Mouse (Mus musculus) heart, embryonic 15.5 days (tissue): ENCODE data around the gene Naglu. TPM values are rescaled to one million over a fixed set of nuclear protein-coding genes. Genes with fewer than 3 reads are reported as not detected.
"Not testable (repeated sequence)": the region's sequence is repeated elsewhere in the genome, so short reads cannot be mapped to it uniquely, and the experiment has no call there.

Source experiments
- ATAC-seq: fragments of 200-750 bp; cut with Nextera tagmentation; replicated peaks from 2 replicates; pipeline ENCODE4 v1.8.0; 2017; ENCODE audit warnings: low read depth, moderate TSS enrichment; ENCODE audit not compliant: insufficient number of reproducible peaks, insufficient read depth, low FRiP score
- H3K27ac ChIP-seq: fragments of 300-500 bp; sonication (generic); 2 replicates; pipeline ENCODE4 v1.5.1; 2015; ENCODE audit warnings: mild to moderate bottlenecking, inconsistent platforms
- H3K27me3 ChIP-seq: fragments of 300-500 bp; sonication (generic); 2 replicates; pipeline ENCODE4 v1.6.1; 2015; ENCODE audit warnings: inconsistent platforms
- H3K36me3 ChIP-seq: fragments of 300-500 bp; sonication (generic); 2 replicates; pipeline ENCODE4 v1.6.1; 2015; ENCODE audit warnings: mild to moderate bottlenecking, inconsistent platforms
- H3K4me1 ChIP-seq: fragments of 300-500 bp; sonication (generic); replicated peaks from 2 replicates; pipeline ENCODE4 v1.6.1; 2015; ENCODE audit warnings: inconsistent platforms
- H3K4me2 ChIP-seq: fragments of 300-500 bp; sonication (generic); 2 replicates; pipeline ENCODE4 v1.6.1; 2015; ENCODE audit warnings: inconsistent platforms, mild to moderate bottlenecking, moderate library complexity
- H3K4me3 ChIP-seq: fragments of 300-500 bp; sonication (generic); 2 replicates; pipeline ENCODE4 v1.5.1; 2015; ENCODE audit warnings: mild to moderate bottlenecking, inconsistent platforms
- H3K9ac ChIP-seq: fragments of 300-500 bp; sonication (generic); 2 replicates; pipeline ENCODE4 v1.6.1; 2015; ENCODE audit warnings: mild to moderate bottlenecking, inconsistent platforms
- H3K9me3 ChIP-seq: fragments of 300-500 bp; sonication (generic); replicated peaks from 2 replicates; pipeline ENCODE4 v1.6.1; 2016; ENCODE audit warnings: inconsistent platforms
- WGBS: fragments of 180-500 bp; shearing (Covaris S2); methylation state at CpG from one replicate; pipeline ENCODE4 v1.1.7; 2015; ENCODE audit warnings: mixed read lengths; 5-methylcytosine and 5-hydroxymethylcytosine counted together
- polyA plus RNA-seq: library from polyadenylated mRNA; unstranded; fragments of >200 nt; fragmentation: Nextera tagmentation; extraction: Ambion mirVana; gene quantifications from 2 replicates; pipeline ENCODE4 v1.2.1, GENCODE M21; 2015

Gene Naglu
- polyA plus RNA-seq, 1 experiment from 2014 or later = 11.6 TPM

DNA sequence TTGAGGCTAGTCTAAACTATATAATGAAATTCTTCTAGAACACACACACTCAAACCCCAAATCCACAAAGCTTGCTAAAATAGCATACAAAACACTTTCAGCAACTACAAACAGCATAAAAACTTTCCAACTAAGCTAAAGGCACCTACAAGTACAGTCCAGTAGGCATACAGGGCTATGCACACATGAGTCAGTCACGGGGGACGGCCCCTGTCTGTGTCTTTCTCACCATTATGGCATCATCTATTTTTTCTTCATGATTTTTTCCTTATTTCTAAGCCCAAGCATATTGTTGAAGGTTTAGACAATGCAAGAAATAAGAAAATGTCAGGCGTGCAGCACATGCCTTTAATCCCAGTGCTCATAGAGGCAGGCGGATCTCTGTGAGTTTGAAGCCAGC is 41.4 kb downstream of the Naglu start:
- Histone ChIP-seq H3K9ac (no peak overlapping the region), H3K9me3 (no peaks in the 10 kb centered on the region), H3K4me3 (no peak overlapping the region), H3K27me3 (no peaks in the 10 kb centered on the region), H3K4me2 (no peak overlapping the region), H3K27ac (no peak overlapping the region), H3K36me3 (no peaks in the 10 kb centered on the region; the same call in 1 of the 2 replicates), H3K4me1 (peaks cover 7% of the 10 kb centered on the region; the same call in 1 of the 2 replicates)
- WGBS = 91% methylated on average over 4 of the region's 4 CpGs
- ATAC-seq = no peak

GRCm38 (mm10) chr11:101112186-101112585 is 42.4 kb downstream of the Naglu start:
- Histone ChIP-seq H3K27me3 (no peaks in the 10 kb centered on the region), H3K27ac (no peak overlapping the region), H3K36me3 (no peaks in the 10 kb centered on the region; the same call in 1 of the 2 replicates), H3K9ac (no peak overlapping the region), H3K4me2 (no peak overlapping the region), H3K4me3 (no peak overlapping the region), H3K4me1 (peaks cover 11% of the 10 kb centered on the region; the same call in 1 of the 2 replicates), H3K9me3 (no peaks in the 10 kb centered on the region)
- ATAC-seq = no peak
- 93% methylated on average over 3 of the region's 3 CpGs for WGBS

DNA sequence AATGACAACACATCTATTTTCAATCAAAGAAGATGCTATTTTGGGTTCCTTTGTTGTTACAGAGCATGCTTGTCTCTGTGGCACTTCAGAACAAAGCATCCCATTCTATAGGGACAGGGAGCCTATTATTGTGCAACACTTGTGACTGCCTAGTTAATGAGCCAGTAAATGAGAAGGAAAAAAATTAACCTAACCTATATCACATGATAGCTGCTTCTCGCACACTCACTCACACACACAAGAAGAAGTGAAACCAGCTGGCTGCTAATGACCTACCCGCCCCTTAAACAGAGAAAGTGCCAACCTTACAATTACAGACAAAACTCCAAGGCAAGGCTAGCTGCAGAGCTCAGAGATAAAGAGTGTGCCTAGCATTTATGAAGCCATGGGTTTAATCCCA is 45.8 kb downstream of the Naglu start:
- Histone ChIP-seq H3K36me3 (no peaks in the 10 kb centered on the region), H3K27ac (peak overlapping the region; percentile 11; the same call in 1 of the 2 replicates), H3K4me3 (no peak overlapping the region), H3K4me2 (no peak overlapping the region), H3K4me1 (peaks cover 29% of the 10 kb centered on the region), H3K9ac (no peak overlapping the region), H3K9me3 (no peaks in the 10 kb centered on the region), H3K27me3 (no peaks in the 10 kb centered on the region)
- ATAC-seq = no peak
- WGBS = 76% methylated on average over 2 of the region's 2 CpGs

DNA sequence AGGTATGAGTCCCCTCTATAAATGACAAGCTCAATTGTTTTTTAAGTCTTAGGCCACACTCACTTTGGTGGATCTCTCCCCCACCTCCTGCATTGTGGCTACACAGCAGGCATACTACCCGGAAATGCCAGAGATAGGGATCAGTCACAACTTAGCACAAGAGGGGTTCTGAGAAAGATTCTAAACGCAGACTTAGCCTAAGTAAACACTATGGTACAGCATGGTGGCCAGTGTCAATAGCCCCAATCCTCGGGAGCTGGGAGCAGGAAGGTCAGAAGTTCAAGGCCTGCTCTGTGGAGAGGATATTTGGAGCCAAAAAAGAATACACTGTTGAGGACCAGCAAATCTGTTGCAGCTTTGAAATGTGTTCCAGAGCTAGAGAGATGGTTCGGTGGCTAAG is 48.3 kb downstream of the Naglu start:
- Histone ChIP-seq H3K36me3 (peaks cover 9% of the 10 kb centered on the region), H3K27ac (peak overlapping the region; percentile 38; the same call in 1 of the 2 replicates), H3K4me3 (peak overlapping the region; percentile 78), H3K27me3 (no peaks in the 10 kb centered on the region), H3K4me1 (peaks cover 41% of the 10 kb centered on the region), H3K4me2 (peak overlapping the region; percentile 80), H3K9me3 (no peaks in the 10 kb centered on the region), H3K9ac (peak overlapping the region; percentile 93)
- WGBS = 24% methylated on average over 4 of the region's 4 CpGs
- no peak for ATAC-seq

DNA sequence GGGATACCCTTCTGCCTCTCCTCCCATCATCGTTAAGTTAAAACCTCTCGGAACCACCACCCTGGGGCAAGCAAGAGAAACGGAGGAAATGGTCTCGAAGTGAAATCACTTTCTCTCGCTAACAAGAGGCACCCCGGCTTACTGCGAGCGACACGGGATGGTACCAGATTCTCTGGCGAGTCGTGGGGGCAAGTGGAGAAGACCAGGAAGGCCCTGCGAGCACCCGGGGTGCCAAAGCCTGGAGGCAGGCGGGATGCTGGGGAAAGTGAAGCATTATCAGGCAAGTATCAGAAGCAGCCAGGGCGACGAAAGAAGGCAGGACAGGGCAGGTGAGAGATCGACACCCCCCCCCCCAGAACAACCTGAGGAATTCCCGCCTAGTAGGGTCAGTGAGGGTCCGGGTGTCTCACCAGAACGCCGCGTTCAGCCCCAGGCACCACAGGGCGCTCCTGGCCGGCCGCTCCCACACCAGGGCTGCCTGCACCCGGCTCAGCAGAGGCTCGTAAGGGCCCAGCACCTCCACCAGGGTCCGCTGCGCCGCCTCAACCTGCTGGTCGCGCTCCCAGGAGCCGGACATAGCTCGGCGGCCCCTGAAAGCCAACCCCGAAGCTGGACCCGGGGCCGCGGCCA is 49.4 kb downstream of the Naglu start:
- H3K27ac ChIP-seq = peak overlapping the region; percentile 85
- peaks cover 41% of the 10 kb centered on the region for H3K4me1 ChIP-seq
- H3K9me3 ChIP-seq = no peaks in the 10 kb centered on the region
- H3K27me3 ChIP-seq = no peaks in the 10 kb centered on the region
- H3K9ac ChIP-seq = peak overlapping the region; percentile 93
- peak; percentile 68; the same call in 1 of the 2 replicates for ATAC-seq
- peak overlapping the region; percentile 80 for H3K4me2 ChIP-seq
- H3K36me3 ChIP-seq = peaks cover 18% of the 10 kb centered on the region
- H3K4me3 ChIP-seq = peak overlapping the region; percentile 78
- under 1% methylated on average over 38 of the region's 39 CpGs for WGBS

GRCm38 (mm10) chr11:101119761-101120544 is 50.1 kb downstream of the Naglu start, which contains the start of the genes Retreg3 and Tubg1:
Gene Retreg3 (minus strand): TSS chr11:101119893.
Gene Tubg1 (plus strand): TSS chr11:101119938.
- Histone ChIP-seq H3K4me2 (peak within 1 kb of the TSS; percentile 84), H3K27me3 (no peaks in the 10 kb centered on the region), H3K4me1 (peaks cover 41% of the 10 kb centered on the region), H3K27ac (peak within 1 kb of the TSS; percentile 89), H3K9me3 (no peaks in the 10 kb centered on the region), H3K4me3 (peak within 1 kb of the TSS; percentile 78), H3K36me3 (peaks cover 18% of the 10 kb centered on the region), H3K9ac (peak within 1 kb of the TSS; percentile 93)
- ATAC-seq = peak; percentile 95
- under 1% methylated on average over 61 of the region's 61 CpGs for WGBS

DNA sequence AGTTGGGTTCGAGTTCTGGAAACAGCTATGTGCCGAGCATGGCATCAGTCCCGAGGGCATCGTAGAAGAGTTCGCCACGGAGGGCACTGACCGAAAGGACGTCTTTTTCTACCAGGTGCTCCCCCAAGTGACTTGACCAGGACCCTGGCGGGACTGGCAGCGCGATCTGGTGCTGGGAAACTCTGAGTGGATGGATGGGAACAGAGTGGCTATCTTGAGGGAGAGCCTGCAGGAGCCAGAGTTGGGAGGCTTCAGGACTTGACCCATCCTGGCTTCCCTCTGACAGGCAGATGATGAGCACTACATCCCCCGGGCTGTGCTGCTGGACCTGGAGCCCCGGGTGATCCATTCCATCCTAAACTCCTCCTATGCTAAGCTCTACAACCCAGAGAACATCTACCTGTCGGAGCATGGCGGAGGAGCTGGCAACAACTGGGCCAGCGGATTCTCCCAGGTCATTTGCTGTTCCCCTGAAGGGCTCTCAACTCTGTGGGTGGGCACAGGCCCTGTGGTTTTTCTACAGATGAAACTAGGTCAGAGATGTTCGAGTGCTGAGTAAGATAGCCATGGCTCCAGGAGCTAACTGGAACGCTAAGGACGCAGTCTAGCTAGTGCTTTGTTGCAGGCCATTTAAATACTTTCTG is 50.9 kb downstream of the Naglu start:
- Histone ChIP-seq H3K9ac (peak overlapping the region; percentile 71), H3K4me2 (peak overlapping the region; percentile 84), H3K9me3 (no peaks in the 10 kb centered on the region), H3K27ac (peak overlapping the region; percentile 89), H3K27me3 (no peaks in the 10 kb centered on the region), H3K36me3 (peaks cover 23% of the 10 kb centered on the region), H3K4me3 (peak overlapping the region; percentile 78), H3K4me1 (peaks cover 39% of the 10 kb centered on the region)
- 23% methylated on average over 19 of the region's 19 CpGs for WGBS
- no peak for ATAC-seq

GRCm38 (mm10) chr11:101124494-101124893 is 54.7 kb downstream of the Naglu start:
- not testable (repeated sequence) for ATAC-seq, H3K4me2 ChIP-seq, H3K9me3 ChIP-seq, H3K4me3 ChIP-seq, H3K9ac ChIP-seq, H3K27ac ChIP-seq, H3K27me3 ChIP-seq
- 90% methylated on average over 8 of the region's 8 CpGs for WGBS
- H3K36me3 ChIP-seq = peaks cover 35% of the 10 kb centered on the region
- H3K4me1 ChIP-seq = peaks cover 17% of the 10 kb centered on the region

- H3K27me3 ChIP-seq, H3K27ac ChIP-seq, H3K9me3 ChIP-seq, H3K4me2 ChIP-seq, H3K9ac ChIP-seq, H3K4me3 ChIP-seq, ATAC-seq: not testable (repeated sequence)
- H3K36me3 ChIP-seq = peaks cover 35% of the 10 kb centered on the region
- H3K4me1 ChIP-seq = peaks cover 18% of the 10 kb centered on the region
- WGBS = 94% methylated on average over 9 of the region's 9 CpGs
These were observed 55.2 kb downstream of the Naglu start for GRCm38 (mm10) chr11:101125008-101125407.

DNA sequence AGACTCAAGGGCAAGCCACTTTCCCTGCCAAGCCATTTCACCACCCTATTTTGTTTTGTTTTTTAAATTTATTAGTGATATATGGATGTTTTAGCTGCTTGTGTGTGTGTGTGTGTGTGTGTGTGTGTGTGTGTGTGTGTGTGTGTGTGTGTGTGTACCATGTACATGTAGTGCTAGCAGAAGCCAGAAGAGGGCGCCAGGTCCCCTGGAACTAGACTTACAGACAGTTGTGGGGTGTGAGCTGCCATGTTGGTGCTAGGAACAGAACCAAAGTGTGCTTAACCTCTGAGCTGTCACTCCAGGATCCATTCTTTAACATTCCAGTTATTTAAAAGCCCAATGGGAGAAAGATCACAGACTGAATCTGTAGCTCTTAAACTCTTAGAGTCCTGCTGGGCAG is 57.3 kb downstream of the Naglu start:
- Histone ChIP-seq H3K9me3 (no peaks in the 10 kb centered on the region), H3K9ac (no peak overlapping the region), H3K4me2 (no peak overlapping the region), H3K36me3 (peaks cover 35% of the 10 kb centered on the region), H3K27me3 (no peaks in the 10 kb centered on the region), H3K4me3 (no peak overlapping the region), H3K27ac (no peak overlapping the region), H3K4me1 (peaks cover 15% of the 10 kb centered on the region)
- WGBS = 77% methylated on average over 1 of the region's 1 CpGs
- no peak for ATAC-seq
